Mouse (Mus musculus) gastrocnemius, postnatal 14 days (tissue): ENCODE measurements around the gene Cyp4f13. TPM values are rescaled to one million over a fixed set of nuclear protein-coding genes. Genes with fewer than 3 reads are reported as not detected.

Experiments used
- DNase-seq: peaks from one replicate; pipeline ENCODE4 v3.0.0; 2021; ENCODE audit warnings: mixed read lengths
- intact Hi-C: fragments of 180-260 bp; cut with DNase I; formaldehyde crosslinking; loops from one replicate; pipeline ENCODE4 v1.15.1; 2025; ENCODE audit warnings: low total_unique reads
- total RNA-seq, 2 experiments: library from RNA; stranded (reverse); gene quantifications; 2 replicates each; pipeline ENCODE4 v1.2.3; 2021

Gene Cyp4f13
- total RNA-seq, 2 experiments from 2014 or later: 5.1 to 9.6 TPM

- DNase-seq: peak; percentile 33
- intact Hi-C loops: no loop called here
These were observed 30.1 kb downstream of the Cyp4f13 start, which contains the start of gene Cyp4f14 for GRCm38 (mm10) chr17:32917131-32917530. Cyp4f14 (minus strand) TSS chr17:32917342.

GRCm38 (mm10) chr17:32916075-32916474 is 31.1 kb downstream of the Cyp4f13 start:
- intact Hi-C loops: no loop called here
- DNase-seq: no peak

- no peak for DNase-seq
- intact Hi-C loops: loop anchor here (5.0 kb wide), 1 partner anchor 46 kb away; no protein-coding TSS in a partner anchor
These were observed 41.0 kb downstream of the Cyp4f13 start for GRCm38 (mm10) chr17:32906172-32906571.

GRCm38 (mm10) chr17:32905239-32905638 is 42.0 kb downstream of the Cyp4f13 start:
- intact Hi-C loops: loop anchor here (5.0 kb wide), 1 partner anchor 47 kb away; no protein-coding TSS in a partner anchor
- DNase-seq: peak; percentile 19

- no peak for DNase-seq
- intact Hi-C loops: no loop called here
These were observed 42.8 kb downstream of the Cyp4f13 start for GRCm38 (mm10) chr17:32904414-32904813.

GRCm38 (mm10) chr17:32901751-32902525 is 45.3 kb downstream of the Cyp4f13 start:
- no peak for DNase-seq
- intact Hi-C loops: no loop called here

- intact Hi-C loops: no loop called here
- no peak for DNase-seq
These were observed 51.8 kb downstream of the Cyp4f13 start for GRCm38 (mm10) chr17:32895421-32895820.

- no peak for DNase-seq
- intact Hi-C loops: no loop called here
These were observed 53.3 kb downstream of the Cyp4f13 start for GRCm38 (mm10) chr17:32893901-32894300.

- intact Hi-C loops: no loop called here
- peak; percentile 86 for DNase-seq
These were observed 55.7 kb downstream of the Cyp4f13 start, which contains the start of gene Zfp870 for GRCm38 (mm10) chr17:32891239-32892180. Zfp870 (minus strand) TSS chr17:32891642.

- DNase-seq: no peak
- intact Hi-C loops: no loop called here
These were observed 56.4 kb downstream of the Cyp4f13 start for GRCm38 (mm10) chr17:32890852-32891238.

- intact Hi-C loops: no loop called here
- DNase-seq: no peak
These were observed 57.6 kb downstream of the Cyp4f13 start for GRCm38 (mm10) chr17:32889611-32890010.

- DNase-seq: no peak
- intact Hi-C loops: no loop called here
These were observed 66.6 kb downstream of the Cyp4f13 start for GRCm38 (mm10) chr17:32880320-32881218.

GRCm38 (mm10) chr17:32878773-32879172 is 68.4 kb downstream of the Cyp4f13 start:
- intact Hi-C loops: loop anchor here (10.0 kb wide), 1 partner anchor 104 kb away; no protein-coding TSS in a partner anchor
- no peak for DNase-seq

GRCm38 (mm10) chr17:32877471-32878171 is 69.6 kb downstream of the Cyp4f13 start:
- intact Hi-C loops: loop anchor here (10.0 kb wide), 1 partner anchor 103 kb away; no protein-coding TSS in a partner anchor
- no peak for DNase-seq

Other genes with a start within 250 kb of the Cyp4f13 start
- 10 to 100 TPM; 22.2 to 24.0 TPM for gene Zfp871, start 159.1 kb downstream of the Cyp4f13 start, total RNA-seq
- gene Zfp811, start 137.5 kb downstream of the Cyp4f13 start, total RNA-seq: under 1 TPM; 0.18 to 0.33 TPM
- gene Zfp799, start 117.1 kb downstream of the Cyp4f13 start, total RNA-seq: 1 to 10 TPM; 6.3 to 7.7 TPM
- 1 to 10 TPM; 6.2 TPM for gene Zfp870, start 55.8 kb downstream of the Cyp4f13 start, total RNA-seq
- under 1 TPM in 1 of 2 experiments, not detected in 1; 0.33 TPM for gene Cyp4f14, start 30.1 kb downstream of the Cyp4f13 start, total RNA-seq
- 1 to 10 TPM; 1.9 TPM for gene Zfp472, start 18.4 kb upstream of the Cyp4f13 start, total RNA-seq
- gene Zfp952, start 45.7 kb upstream of the Cyp4f13 start, total RNA-seq: 1 to 10 TPM; 4.9 to 5.8 TPM
- 1 to 10 TPM; 2.9 to 4.3 TPM for gene Zfp763, start 86.0 kb upstream of the Cyp4f13 start, total RNA-seq
- gene 4921501E09Rik, start 120.7 kb upstream of the Cyp4f13 start, total RNA-seq: not detected
- gene Zfp563, start 141.9 kb upstream of the Cyp4f13 start, total RNA-seq: 1 to 10 TPM; 3.1 to 4.6 TPM
- under 1 TPM; 0.14 to 0.29 TPM for gene Morc2b, start 192.3 kb upstream of the Cyp4f13 start, total RNA-seq
- not detected for gene Olfr55, start 221.0 kb upstream of the Cyp4f13 start, total RNA-seq
- not detected for gene Olfr239, start 243.9 kb upstream of the Cyp4f13 start, total RNA-seq